Mouse (Mus musculus): ENCODE data around the gene Nup93.

- no peak for TF ChIP-seq CTCF (IDR thresholded peaks at IDR 0.05; ENCODE audit: low read depth)
- no peak for TF ChIP-seq EP300 (optimal IDR thresholded peaks at IDR 0.05)
Observed at GRCm38 (mm10) chr8:94343778-94344320, 129.5 kb downstream of the Nup93 start.

All from stomach, postnatal 0 days (tissue).